Mouse (Mus musculus) G1E (cell line): ENCODE results near the gene Mmel1. TPM values are rescaled to one million over a fixed set of nuclear protein-coding genes. Genes with fewer than 3 reads are reported as not detected.

ENCODE experiments used
- ATAC-seq: 2 replicates; pipeline ENCODE4 v1.8.0; 2016; ENCODE audit warnings: mild to moderate bottlenecking; ENCODE audit not compliant: insufficient number of reproducible peaks, poor library complexity, low FRiP score, severe bottlenecking; ENCODE audit errors: extremely low read depth
- DNase-seq: peaks from one replicate; pipeline ENCODE4 v3.0.0; 2012; ENCODE audit warnings: low spot score
- H3K27me3 ChIP-seq: 2 replicates; pipeline ENCODE4 v1.6.1; 2012; ENCODE audit warnings: mild to moderate bottlenecking, low read length, inconsistent platforms; ENCODE audit not compliant: insufficient read depth
- H3K36me3 ChIP-seq: replicated peaks from 2 replicates; pipeline ENCODE3; 2012; ENCODE audit warnings: mild to moderate bottlenecking, inconsistent platforms
- H3K4me1 ChIP-seq: 2 replicates; pipeline ENCODE4 v1.6.1; 2012; ENCODE audit warnings: low read depth, low read length, inconsistent platforms, mixed read lengths; ENCODE audit not compliant: insufficient read depth
- H3K4me3 ChIP-seq: 2 replicates; pipeline ENCODE4 v1.5.1; 2012; ENCODE audit warnings: low read depth, mild to moderate bottlenecking, inconsistent platforms, low read length, moderate library complexity, mixed read lengths
- H3K9me3 ChIP-seq: replicated peaks from 2 replicates; pipeline ENCODE4 v1.6.1; 2012; ENCODE audit warnings: inconsistent platforms
- CTCF ChIP-seq: IDR thresholded peaks from 2 replicates; pipeline ENCODE4 v1.5.1; 2012; ENCODE audit warnings: low read depth, low read length, inconsistent platforms, mixed read lengths
- GATA1 ChIP-seq: IDR thresholded peaks from 2 replicates; pipeline ENCODE4 v1.6.1; 2012; ENCODE audit warnings: borderline replicate concordance, low read length, inconsistent platforms, mixed read lengths
- GATA2 ChIP-seq: IDR thresholded peaks from 2 replicates; pipeline ENCODE4 v1.6.1; 2012; ENCODE audit warnings: low read depth, low read length, inconsistent platforms, borderline replicate concordance
- POLR2AphosphoS5 ChIP-seq: IDR thresholded peaks from 2 replicates; pipeline ENCODE4 v1.6.1; 2012; ENCODE audit warnings: low read depth, low read length, inconsistent platforms; ENCODE audit not compliant: insufficient replicate concordance
- TAL1 ChIP-seq: conservative IDR thresholded peaks from 2 replicates; pipeline ENCODE4 v1.6.1; 2012; ENCODE audit warnings: low read depth, low read length, inconsistent platforms, mixed read lengths
- polyA plus RNA-seq: library from polyadenylated mRNA; stranded (reverse); fragments of >175 nt; gene quantifications from 2 replicates; pipeline ENCODE4 v1.2.3, GENCODE M21; 2012
- total RNA-seq, 2 experiments: library from RNA; stranded (forward) in 1 of 2; stranded (reverse) in 1 of 2; fragments of 200-1000 nt in 1 of 2; fragments of >200 nt in 1 of 2; fragmentation: Nextera tagmentation in 1 of 2; gene quantifications; 2 replicates each; pipeline ENCODE4 v1.2.3; 2014 to 2017

Gene Mmel1
- total and polyA plus RNA-seq, 3 experiments = 0.03 to 0.22 TPM; not detected in 1

GRCm38 (mm10) chr4:154898506-154899446 is 29.4 kb downstream of the Mmel1 start, which contains the start of gene Fam213b:
Gene Fam213b (minus strand): TSS chr4:154899135.
- ATAC-seq = no peak
- no peak for TF ChIP-seq CTCF
- no peak for TF ChIP-seq POLR2AphosphoS5
- TF ChIP-seq GATA2 = no peak
- TF ChIP-seq TAL1 = no peak
- TF ChIP-seq GATA1 = no peak
- Histone ChIP-seq H3K4me1 (peaks cover 10% of the 10 kb centered on the region; the same call in 1 of the 2 replicates), H3K4me3 (peak within 1 kb of the TSS; percentile 10; the same call in 1 of the 2 replicates), H3K27me3 (peaks cover 65% of the 10 kb centered on the region), H3K9me3 (no peaks in the 10 kb centered on the region), H3K36me3 (no peaks in the 10 kb centered on the region)
- no peak for DNase-seq

DNA sequence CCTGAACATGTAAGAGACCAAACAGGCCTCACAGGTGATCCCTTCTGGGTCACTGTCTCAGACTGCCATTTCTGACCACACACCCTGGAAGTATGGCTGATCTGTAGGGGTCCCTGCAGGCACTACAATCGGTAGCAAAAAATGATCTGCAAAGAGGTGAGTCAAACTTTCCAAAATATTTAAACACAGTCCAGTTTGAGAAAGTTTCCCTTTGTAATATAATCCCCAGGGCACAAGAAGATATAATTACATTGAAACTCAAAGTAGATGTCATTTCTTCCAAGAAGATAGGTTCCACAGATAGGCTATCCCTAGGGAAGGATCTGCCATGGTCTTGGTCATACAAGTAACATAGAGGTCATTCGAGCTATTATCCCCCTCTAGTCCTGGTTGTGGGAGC is 33.0 kb downstream of the Mmel1 start:
- ATAC-seq (no peak), DNase-seq (no peak)
- no peak overlapping the region for H3K4me3 ChIP-seq
- no peaks in the 10 kb centered on the region for H3K9me3 ChIP-seq
- TF ChIP-seq CTCF = no peak
- no peak for TF ChIP-seq GATA2
- TF ChIP-seq TAL1 = no peak
- no peak for TF ChIP-seq GATA1
- no peak for TF ChIP-seq POLR2AphosphoS5
- no peaks in the 10 kb centered on the region for H3K36me3 ChIP-seq
- H3K27me3 ChIP-seq = peaks cover 38% of the 10 kb centered on the region
- peaks cover 27% of the 10 kb centered on the region for H3K4me1 ChIP-seq

DNA sequence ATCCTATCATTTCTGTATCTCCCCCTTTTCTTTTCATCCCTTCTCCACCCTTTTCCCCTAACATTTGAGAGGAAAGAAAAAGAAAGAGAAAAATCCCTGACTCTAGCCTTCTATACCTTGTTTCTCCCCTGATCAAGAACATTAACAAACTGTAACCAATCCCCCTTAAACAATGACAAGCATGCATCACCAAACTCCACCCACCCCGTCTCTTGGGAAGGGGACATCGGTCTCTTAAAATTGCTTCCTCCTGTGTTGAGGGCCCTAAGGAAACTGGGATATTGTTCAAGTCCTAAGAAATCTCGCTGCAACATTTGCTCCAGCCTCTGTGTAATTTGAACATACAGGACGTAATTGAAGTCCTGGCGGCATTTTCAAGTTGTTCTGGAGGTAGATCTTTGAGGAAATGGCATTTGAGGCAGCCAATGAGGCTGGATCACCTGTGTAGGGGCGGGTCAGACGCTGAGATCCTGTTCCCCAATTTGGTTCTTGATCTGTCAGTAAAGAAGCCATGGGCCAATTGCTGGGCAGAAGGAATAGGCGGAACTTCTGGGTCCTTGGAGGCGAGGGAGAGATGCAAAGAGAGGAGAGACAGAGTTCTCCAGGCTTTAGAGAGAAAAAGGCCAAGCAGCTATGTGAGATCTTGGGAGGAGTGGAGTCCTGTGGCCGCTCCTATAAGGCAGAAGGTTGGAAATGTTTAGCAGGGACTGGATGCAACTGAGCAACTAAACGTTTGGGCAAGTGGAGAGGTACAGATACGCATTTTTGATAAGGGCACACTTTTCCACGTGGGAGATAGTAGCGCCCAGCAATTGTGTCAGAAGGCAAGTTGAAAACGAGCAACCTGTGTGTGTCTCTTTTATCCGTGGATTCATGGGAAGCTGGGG is 35.0 kb downstream of the Mmel1 start:
- TF ChIP-seq GATA2 = no peak
- Histone ChIP-seq H3K4me1 (peaks cover 33% of the 10 kb centered on the region), H3K4me3 (peak overlapping the region; percentile 70), H3K9me3 (no peaks in the 10 kb centered on the region), H3K36me3 (peaks cover 2% of the 10 kb centered on the region), H3K27me3 (peaks cover 18% of the 10 kb centered on the region)
- ATAC-seq (peak; percentile 95), DNase-seq (peak; percentile 85)

- no peaks in the 10 kb centered on the region for H3K27me3 ChIP-seq
- peak overlapping the region; percentile 40; the same call in 1 of the 2 replicates for H3K4me3 ChIP-seq
- TF ChIP-seq GATA1 (no peak), POLR2AphosphoS5 (no peak), GATA2 (no peak), TAL1 (no peak), CTCF (no peak)
- DNase-seq (peak; percentile 51), ATAC-seq (peak; percentile 43; the same call in 1 of the 2 replicates)
- H3K36me3 ChIP-seq = peaks cover 2% of the 10 kb centered on the region
- H3K4me1 ChIP-seq = peaks cover 53% of the 10 kb centered on the region
- no peaks in the 10 kb centered on the region for H3K9me3 ChIP-seq
Measured at GRCm38 (mm10) chr4:154907833-154908232, 38.4 kb downstream of the Mmel1 start.

DNA sequence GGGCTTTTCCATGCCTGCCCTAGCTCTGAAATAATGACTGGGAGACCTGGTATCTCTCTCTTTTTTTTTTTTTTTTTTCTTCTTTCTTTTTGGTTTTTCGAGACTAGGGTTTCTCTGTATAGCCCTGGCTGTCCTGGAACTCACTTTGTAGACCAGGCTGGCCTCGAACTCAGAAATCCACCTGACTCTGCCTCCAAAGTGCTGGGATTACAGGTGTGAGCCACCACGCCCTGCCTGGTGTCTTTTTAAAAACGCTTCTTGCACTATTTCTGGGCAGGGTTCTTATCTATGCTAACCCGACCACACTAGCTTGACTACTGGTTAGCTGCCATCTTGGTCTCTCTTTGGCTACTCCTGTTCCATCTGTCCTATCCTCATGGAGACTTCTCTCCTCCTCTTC is 39.1 kb downstream of the Mmel1 start:
- peaks cover 58% of the 10 kb centered on the region for H3K4me1 ChIP-seq
- H3K36me3 ChIP-seq = peaks cover 2% of the 10 kb centered on the region
- no peaks in the 10 kb centered on the region for H3K9me3 ChIP-seq
- H3K4me3 ChIP-seq = no peak overlapping the region
- DNase-seq = no peak
- no peaks in the 10 kb centered on the region for H3K27me3 ChIP-seq
- no peak for TF ChIP-seq TAL1
- no peak for TF ChIP-seq POLR2AphosphoS5
- TF ChIP-seq GATA2 = no peak
- TF ChIP-seq GATA1 = no peak
- no peak for TF ChIP-seq CTCF
- no peak for ATAC-seq
